Mouse (Mus musculus): ENCODE results near the gene Phox2a.
A peak's percentile ranks its signal among the peaks of the same experiment; 100 is the strongest.

Phox2a gene

GRCm38 (mm10) chr7:101817861-101818401 lies at the start of gene Phox2a:
Gene Phox2a, plus strand, starts transcription at chr7:101818313.
- no peak for DNase-seq (ENCODE audit: low spot score in 2 of 2)

- DNase-seq (ENCODE audit: low spot score in 2 of 2): no peak
Measured at GRCm38 (mm10) chr7:101770051-101770450, 48.1 kb upstream of the Phox2a start.

- DNase-seq (ENCODE audit: low spot score in 2 of 2): no peak
Measured at GRCm38 (mm10) chr7:101771604-101772003, 46.5 kb upstream of the Phox2a start.

GRCm38 (mm10) chr7:101772687-101773086 lies 45.4 kb upstream of the Phox2a start:
- no peak for DNase-seq (ENCODE audit: low spot score in 2 of 2)

- DNase-seq (ENCODE audit: low spot score in 2 of 2): no peak
Measured at GRCm38 (mm10) chr7:101777053-101777452, 41.1 kb upstream of the Phox2a start.

GRCm38 (mm10) chr7:101820295-101821030 lies 2.4 kb downstream of the Phox2a start:
- DNase-seq (ENCODE audit: low spot score in 2 of 2): no peak

- DNase-seq (ENCODE audit: low spot score in 2 of 2): no peak
Measured at GRCm38 (mm10) chr7:101821571-101822501, 3.7 kb downstream of the Phox2a start.

- no peak for DNase-seq (ENCODE audit: low spot score in 2 of 2)
Measured at GRCm38 (mm10) chr7:101822836-101823757, 5.0 kb downstream of the Phox2a start.

- no peak for DNase-seq (ENCODE audit: low spot score in 2 of 2)
Measured at GRCm38 (mm10) chr7:101823758-101824630, 5.9 kb downstream of the Phox2a start.

- no peak for DNase-seq (ENCODE audit: low spot score in 2 of 2)
Measured at GRCm38 (mm10) chr7:101830373-101830772, 12.3 kb downstream of the Phox2a start.

- DNase-seq (ENCODE audit: low spot score in 2 of 2): no peak
Measured at GRCm38 (mm10) chr7:101831437-101831836, 13.3 kb downstream of the Phox2a start.

GRCm38 (mm10) chr7:101832372-101832771 lies 14.3 kb downstream of the Phox2a start:
- no peak for DNase-seq (ENCODE audit: low spot score in 2 of 2)

GRCm38 (mm10) chr7:101833352-101833751 lies 15.2 kb downstream of the Phox2a start:
- DNase-seq (ENCODE audit: low spot score in 2 of 2): no peak

GRCm38 (mm10) chr7:101833916-101834584 lies 15.9 kb downstream of the Phox2a start:
- no peak for DNase-seq (ENCODE audit: low spot score in 2 of 2)

- no peak for DNase-seq (ENCODE audit: low spot score in 2 of 2)
Measured at GRCm38 (mm10) chr7:101834903-101835302, 16.8 kb downstream of the Phox2a start.

GRCm38 (mm10) chr7:101835457-101836109 lies 17.5 kb downstream of the Phox2a start:
- no peak for DNase-seq (ENCODE audit: low spot score in 2 of 2)

- peak; percentile 52 to 63 for DNase-seq (ENCODE audit: low spot score in 2 of 2)
Measured at GRCm38 (mm10) chr7:101836271-101837153, 18.4 kb downstream of the Phox2a start.

GRCm38 (mm10) chr7:101837154-101837605 lies 19.1 kb downstream of the Phox2a start:
- no peak for DNase-seq (ENCODE audit: low spot score in 2 of 2)
